Mouse (Mus musculus) monocyte, adult 2 months (primary cell): ENCODE results near the gene Lrch4.

ENCODE experiments used
- DNase-seq, 2 experiments: peaks; one replicate each; pipeline ENCODE4 v3.0.0; 2022; ENCODE audit warnings: low spot score in 2 of 2, low read depth in 1 of 2

Gene Lrch4

GRCm38 (mm10) chr5:137649669-137650571 is 21.0 kb downstream of the Lrch4 start:
- no peak for DNase-seq

GRCm38 (mm10) chr5:137652474-137652873 is 23.6 kb downstream of the Lrch4 start:
- DNase-seq, result no peak

GRCm38 (mm10) chr5:137653366-137653765 is 24.4 kb downstream of the Lrch4 start:
- DNase-seq, result no peak

GRCm38 (mm10) chr5:137654746-137655145 is 25.8 kb downstream of the Lrch4 start:
- no peak for DNase-seq

GRCm38 (mm10) chr5:137656977-137657376 is 28.1 kb downstream of the Lrch4 start:
- DNase-seq, result peak in 1 of 2 experiments; percentile 20

GRCm38 (mm10) chr5:137660064-137660688 is 31.3 kb downstream of the Lrch4 start:
- no peak for DNase-seq

- DNase-seq, result no peak
Observed at GRCm38 (mm10) chr5:137663057-137663456, 34.1 kb downstream of the Lrch4 start.

- DNase-seq, result no peak
Observed at GRCm38 (mm10) chr5:137668971-137669370, 40.0 kb downstream of the Lrch4 start.

GRCm38 (mm10) chr5:137670240-137670639 is 41.3 kb downstream of the Lrch4 start:
- DNase-seq, result no peak

- DNase-seq, result peak; percentile 16 to 24
Observed at GRCm38 (mm10) chr5:137671443-137672240, 42.7 kb downstream of the Lrch4 start.

GRCm38 (mm10) chr5:137672361-137672760 is 43.4 kb downstream of the Lrch4 start:
- no peak for DNase-seq

GRCm38 (mm10) chr5:137673015-137673414 is 44.1 kb downstream of the Lrch4 start:
- no peak for DNase-seq

GRCm38 (mm10) chr5:137674786-137675185 is 45.9 kb downstream of the Lrch4 start:
- no peak for DNase-seq

- DNase-seq, result no peak
Observed at GRCm38 (mm10) chr5:137677859-137678258, 48.9 kb downstream of the Lrch4 start.

GRCm38 (mm10) chr5:137678736-137679135 is 49.8 kb downstream of the Lrch4 start:
- DNase-seq, result no peak

GRCm38 (mm10) chr5:137679726-137680125 is 50.8 kb downstream of the Lrch4 start:
- DNase-seq, result no peak

- DNase-seq, result no peak
Observed at GRCm38 (mm10) chr5:137682526-137682925, 53.6 kb downstream of the Lrch4 start.

- no peak for DNase-seq
Observed at GRCm38 (mm10) chr5:137683388-137684293, 54.7 kb downstream of the Lrch4 start.

- DNase-seq, result peak; percentile 93 to 97
Observed at GRCm38 (mm10) chr5:137684294-137685123, 55.6 kb downstream of the Lrch4 start, which contains the start of gene Agfg2. Gene Agfg2, minus strand, starts transcription at chr5:137684726.
